Mouse (Mus musculus): ENCODE results near the gene Lrrc26. TPM values are rescaled to one million over a fixed set of nuclear protein-coding genes. Genes with fewer than 3 reads are reported as not detected.
A peak's percentile ranks its signal among the peaks of the same experiment; 100 is the strongest.

Lrrc26 gene
- polyA plus RNA-seq, 1 experiment from 2014 or later: not detected

DNA sequence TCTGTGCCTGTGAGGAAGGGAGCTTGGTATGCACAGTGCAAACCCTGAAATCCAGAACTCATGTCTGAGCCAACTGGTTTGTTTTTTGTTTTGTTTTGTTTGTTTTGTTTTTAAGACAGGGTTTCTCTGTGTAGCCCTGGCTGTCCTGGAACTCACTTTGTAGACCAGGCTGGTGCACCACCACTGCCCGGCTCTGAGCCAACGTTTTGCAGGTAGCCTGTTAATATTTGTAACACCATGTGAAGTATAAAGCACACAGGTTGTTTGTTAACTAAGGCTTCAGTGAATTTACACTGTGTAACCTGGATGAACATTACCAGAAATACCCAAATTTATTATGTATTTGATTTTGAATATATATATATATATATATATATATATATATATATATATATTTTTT, 36.3 kb downstream of the Lrrc26 start:
- no peak overlapping the region for H3K27ac ChIP-seq (ENCODE audit: low read length)
- H3K9me3 ChIP-seq (ENCODE audit: control insufficient read depth, low read length): no peaks in the 10 kb centered on the region
- H3K4me2 ChIP-seq (ENCODE audit: low read length): no peak overlapping the region
- H3K36me3 ChIP-seq (ENCODE audit: control insufficient read depth, insufficient read depth): no peaks in the 10 kb centered on the region
- peaks cover 9% of the 10 kb centered on the region; the same call in 1 of the 2 replicates for H3K27me3 ChIP-seq (replicated peaks; ENCODE audit: control insufficient read depth, insufficient read depth, low read length)
- 79% methylated on average over 2 of the region's 2 CpGs for WGBS
- ATAC-seq: no peak
- H3K9ac ChIP-seq (replicated peaks; ENCODE audit: low read depth, low read length): no peak overlapping the region
- H3K4me1 ChIP-seq (replicated peaks; ENCODE audit: control insufficient read depth, insufficient read depth, low read length): peaks cover under 1% of the 10 kb centered on the region; the same call in 1 of the 2 replicates
- H3K4me3 ChIP-seq (replicated peaks; ENCODE audit: low read length): no peak overlapping the region

DNA sequence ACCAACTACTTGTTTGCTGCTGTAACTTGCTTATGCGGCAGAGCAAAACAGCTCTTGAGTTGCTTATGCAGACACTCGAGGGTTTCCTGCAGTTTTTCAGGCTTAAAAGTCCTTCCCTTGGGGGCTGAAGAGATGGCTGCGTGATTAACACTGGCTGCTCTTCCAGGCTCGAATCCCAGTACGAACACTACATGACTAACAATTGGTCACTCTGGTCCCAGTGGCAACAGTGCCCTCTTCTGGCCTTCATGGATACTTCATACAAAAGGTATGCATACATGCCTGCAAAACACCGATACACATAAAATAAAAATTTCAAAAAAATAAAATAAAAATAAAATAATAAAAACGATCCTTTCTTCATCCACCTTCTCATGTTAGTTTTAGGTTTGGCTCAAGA, 38.7 kb downstream of the Lrrc26 start:
- Histone ChIP-seq H3K4me2 (ENCODE audit: low read length) (no peak overlapping the region), H3K9me3 (ENCODE audit: control insufficient read depth, low read length) (no peaks in the 10 kb centered on the region), H3K27me3 (replicated peaks; ENCODE audit: control insufficient read depth, insufficient read depth, low read length) (0 out of 2 replicates have a peak, but pooled peaks cover 2% of the 10 kb centered on the region), H3K27ac (ENCODE audit: low read length) (no peak overlapping the region), H3K36me3 (ENCODE audit: control insufficient read depth, insufficient read depth) (no peaks in the 10 kb centered on the region), H3K4me1 (replicated peaks; ENCODE audit: control insufficient read depth, insufficient read depth, low read length) (peaks cover 13% of the 10 kb centered on the region), H3K9ac (replicated peaks; ENCODE audit: low read depth, low read length) (no peak overlapping the region), H3K4me3 (replicated peaks; ENCODE audit: low read length) (no peak overlapping the region)
- ATAC-seq: no peak
- 33% methylated on average over 7 of the region's 7 CpGs for WGBS

DNA sequence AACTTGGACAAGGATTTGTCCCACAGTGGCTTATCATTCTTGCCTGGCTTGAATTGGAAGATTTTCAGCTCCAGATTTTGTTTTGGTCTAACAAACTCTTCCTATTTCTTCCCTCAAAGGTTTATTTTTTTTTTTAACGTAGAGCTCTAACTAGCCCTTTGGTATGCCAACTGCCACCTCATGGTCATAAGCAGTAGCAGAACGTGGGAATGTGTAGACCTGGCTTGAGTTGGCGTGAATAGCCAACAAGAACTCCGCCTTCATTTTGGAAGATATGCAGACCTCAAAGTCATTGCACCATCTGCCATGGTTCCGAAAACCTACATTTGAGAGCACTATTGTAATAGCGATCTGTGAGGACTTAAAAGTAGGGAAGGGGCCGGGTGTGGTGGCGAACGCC, 41.8 kb downstream of the Lrrc26 start:
- no peak for ATAC-seq
- 58% methylated on average over 9 of the region's 9 CpGs for WGBS
- H3K27me3 ChIP-seq (replicated peaks; ENCODE audit: control insufficient read depth, insufficient read depth, low read length): no peaks in the 10 kb centered on the region
- peaks cover 21% of the 10 kb centered on the region for H3K4me1 ChIP-seq (replicated peaks; ENCODE audit: control insufficient read depth, insufficient read depth, low read length)
- no peak overlapping the region for H3K27ac ChIP-seq (ENCODE audit: low read length)
- H3K4me3 ChIP-seq (replicated peaks; ENCODE audit: low read length): peak overlapping the region; percentile 81
- H3K9me3 ChIP-seq (ENCODE audit: control insufficient read depth, low read length): no peaks in the 10 kb centered on the region
- H3K4me2 ChIP-seq (ENCODE audit: low read length): peak overlapping the region; percentile 76
- H3K36me3 ChIP-seq (ENCODE audit: control insufficient read depth, insufficient read depth): peaks cover 9% of the 10 kb centered on the region; the same call in 1 of the 2 replicates
- peak overlapping the region; percentile 90; the same call in 1 of the 2 replicates for H3K9ac ChIP-seq (replicated peaks; ENCODE audit: low read depth, low read length)

DNA sequence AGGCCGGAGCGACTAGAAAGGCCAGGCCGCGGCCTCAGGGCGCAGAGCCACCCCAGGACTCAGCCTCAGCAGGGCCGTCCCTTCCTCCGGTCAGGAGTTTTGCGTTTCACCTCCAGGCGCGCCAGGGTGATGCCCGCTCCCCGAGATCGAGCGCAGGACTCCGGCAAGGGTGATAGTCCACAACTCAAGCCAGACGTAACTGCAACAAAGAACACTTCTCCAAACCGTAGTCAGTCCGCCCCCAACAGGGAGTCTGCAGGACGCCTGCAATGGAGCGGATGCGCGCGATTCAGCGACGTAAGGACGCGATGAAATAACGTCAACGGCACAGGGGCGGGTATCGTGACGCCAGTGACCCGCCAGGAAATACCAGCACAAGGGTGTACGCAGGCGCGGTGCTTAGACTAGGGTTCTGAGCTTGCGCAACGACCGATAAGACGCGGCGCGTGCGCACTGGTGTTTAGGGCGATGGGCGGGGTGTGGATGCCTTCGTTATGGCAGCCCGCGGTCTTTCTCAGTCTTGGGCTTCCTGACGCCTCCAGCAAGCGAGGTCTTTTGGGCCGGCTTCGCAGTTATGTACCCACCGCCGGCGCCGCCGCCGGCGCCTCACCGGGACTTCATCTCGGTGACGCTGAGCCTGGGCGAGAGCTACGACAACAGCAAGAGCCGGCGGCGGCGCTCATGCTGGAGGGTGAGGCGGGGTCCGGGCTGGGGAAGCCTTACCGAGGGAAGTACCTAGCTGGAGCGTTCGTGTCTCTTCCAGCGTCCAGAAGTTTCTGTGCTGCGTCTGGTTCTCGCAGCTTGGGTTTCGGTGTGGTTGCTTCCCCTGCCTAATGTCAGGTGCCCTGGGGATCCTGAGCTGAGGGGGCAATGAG, 42.8 kb downstream of the Lrrc26 start, which contains the start of gene Man1b1:
Man1b1 (plus strand) TSS at position 53 of the 875 bp plus-strand sequence.
- under 1% methylated on average over 78 of the region's 78 CpGs for WGBS

DNA sequence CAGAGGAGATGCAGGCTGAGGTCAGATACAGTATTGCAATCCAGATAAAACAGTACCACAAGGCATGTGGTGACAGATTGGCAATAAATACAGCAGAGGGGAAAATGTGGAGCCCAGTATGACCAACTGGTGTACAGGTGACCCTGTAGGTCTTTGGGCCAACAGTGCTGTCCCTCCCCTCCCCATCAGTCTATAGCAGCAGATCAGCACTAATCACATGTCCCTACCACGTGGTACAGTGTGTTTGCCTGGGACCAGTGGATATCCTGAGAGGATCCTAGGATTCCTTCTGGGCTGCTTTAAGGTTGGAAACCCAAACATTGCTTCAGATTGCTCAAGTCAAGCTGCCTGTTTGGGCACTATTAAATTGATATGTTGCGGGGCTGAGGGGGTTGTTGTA, 43.9 kb downstream of the Lrrc26 start:
- no peak for ATAC-seq
- peak overlapping the region; percentile 81 for H3K4me3 ChIP-seq (replicated peaks; ENCODE audit: low read length)
- no peak overlapping the region for H3K27ac ChIP-seq (ENCODE audit: low read length)
- 83% methylated on average over 2 of the region's 2 CpGs for WGBS
- H3K9me3 ChIP-seq (ENCODE audit: control insufficient read depth, low read length): no peaks in the 10 kb centered on the region
- no peak overlapping the region; the same call in 1 of the 2 replicates for H3K9ac ChIP-seq (replicated peaks; ENCODE audit: low read depth, low read length)
- H3K4me2 ChIP-seq (ENCODE audit: low read length): peak overlapping the region; percentile 94
- H3K36me3 ChIP-seq (ENCODE audit: control insufficient read depth, insufficient read depth): peaks cover 23% of the 10 kb centered on the region
- peaks cover 21% of the 10 kb centered on the region for H3K4me1 ChIP-seq (replicated peaks; ENCODE audit: control insufficient read depth, insufficient read depth, low read length)
- no peaks in the 10 kb centered on the region for H3K27me3 ChIP-seq (replicated peaks; ENCODE audit: control insufficient read depth, insufficient read depth, low read length)

More for the DNA sequence above, 42.8 kb downstream of the Lrrc26 start, which contains the start of gene Man1b1:
- no peaks in the 10 kb centered on the region for H3K27me3 ChIP-seq (replicated peaks; ENCODE audit: control insufficient read depth, insufficient read depth, low read length)
- no peaks in the 10 kb centered on the region for H3K9me3 ChIP-seq (ENCODE audit: control insufficient read depth, low read length)
- peak within 1 kb of the TSS; percentile 91 for H3K27ac ChIP-seq (ENCODE audit: low read length)
- peaks cover 21% of the 10 kb centered on the region for H3K4me1 ChIP-seq (replicated peaks; ENCODE audit: control insufficient read depth, insufficient read depth, low read length)
- H3K36me3 ChIP-seq (ENCODE audit: control insufficient read depth, insufficient read depth): peaks cover 14% of the 10 kb centered on the region
- H3K9ac ChIP-seq (replicated peaks; ENCODE audit: low read depth, low read length): peak within 1 kb of the TSS; percentile 90
- peak within 1 kb of the TSS; percentile 94 for H3K4me2 ChIP-seq (ENCODE audit: low read length)
- ATAC-seq: peak; percentile 99
- H3K4me3 ChIP-seq (replicated peaks; ENCODE audit: low read length): peak within 1 kb of the TSS; percentile 81

GRCm38 (mm10) chr2:25338303-25338702, 48.6 kb downstream of the Lrrc26 start:
- no peak for ATAC-seq
- Histone ChIP-seq H3K9me3 (ENCODE audit: control insufficient read depth, low read length) (no peaks in the 10 kb centered on the region), H3K4me1 (replicated peaks; ENCODE audit: control insufficient read depth, insufficient read depth, low read length) (peaks cover 10% of the 10 kb centered on the region), H3K27me3 (replicated peaks; ENCODE audit: control insufficient read depth, insufficient read depth, low read length) (no peaks in the 10 kb centered on the region), H3K4me2 (ENCODE audit: low read length) (no peak overlapping the region), H3K27ac (ENCODE audit: low read length) (no peak overlapping the region), H3K9ac (replicated peaks; ENCODE audit: low read depth, low read length) (no peak overlapping the region), H3K4me3 (replicated peaks; ENCODE audit: low read length) (no peak overlapping the region), H3K36me3 (ENCODE audit: control insufficient read depth, insufficient read depth) (peaks cover 41% of the 10 kb centered on the region)
- 93% methylated on average over 6 of the region's 6 CpGs for WGBS

Other genes starting within 250 kb of the Lrrc26 start
- 186 and 223 TPM in 2 replicates for gene Nsmf, start 235.6 kb upstream of the Lrrc26 start, polyA plus RNA-seq (2015; fragmentation: Nextera tagmentation; extraction: Ambion mirVana)
- gene Entpd8, start 209.6 kb upstream of the Lrrc26 start, polyA plus RNA-seq (2015; fragmentation: Nextera tagmentation; extraction: Ambion mirVana): not detected in 2 replicates
- not detected in 2 replicates for gene Noxa1, start 194.8 kb upstream of the Lrrc26 start, polyA plus RNA-seq (2015; fragmentation: Nextera tagmentation; extraction: Ambion mirVana)
- 15.8 and 22.0 TPM in 2 replicates for gene Nrarp, start 109.2 kb upstream of the Lrrc26 start, polyA plus RNA-seq (2015; fragmentation: Nextera tagmentation; extraction: Ambion mirVana)
- 0.85 and 1.6 TPM in 2 replicates for gene Tor4a, start 93.0 kb upstream of the Lrrc26 start, polyA plus RNA-seq (2015; fragmentation: Nextera tagmentation; extraction: Ambion mirVana)
- 91.7 and 101 TPM in 2 replicates for gene Nelfb, start 78.4 kb upstream of the Lrrc26 start, polyA plus RNA-seq (2015; fragmentation: Nextera tagmentation; extraction: Ambion mirVana)
- not detected in 2 replicates for gene Stpg3, start 75.3 kb upstream of the Lrrc26 start, polyA plus RNA-seq (2015; fragmentation: Nextera tagmentation; extraction: Ambion mirVana)
- gene Fam166a, start 71.2 kb upstream of the Lrrc26 start, polyA plus RNA-seq (2015; fragmentation: Nextera tagmentation; extraction: Ambion mirVana): not detected in 2 replicates
- gene Tubb4b, start 65.2 kb upstream of the Lrrc26 start, polyA plus RNA-seq (2015; fragmentation: Nextera tagmentation; extraction: Ambion mirVana): 394 TPM in 2 replicates
- gene Slc34a3, start 55.6 kb upstream of the Lrrc26 start, polyA plus RNA-seq (2015; fragmentation: Nextera tagmentation; extraction: Ambion mirVana): not detected in 2 replicates
- gene Rnf224, start 53.1 kb upstream of the Lrrc26 start, polyA plus RNA-seq (2015; fragmentation: Nextera tagmentation; extraction: Ambion mirVana): not detected in 2 replicates
- 91.6 and 106 TPM in 2 replicates for gene Rnf208, start 47.7 kb upstream of the Lrrc26 start, polyA plus RNA-seq (2015; fragmentation: Nextera tagmentation; extraction: Ambion mirVana)
- 0.33 TPM in 1 of 2 replicates, not detected in the other for gene Cysrt1, start 47.5 kb upstream of the Lrrc26 start, polyA plus RNA-seq (2015; fragmentation: Nextera tagmentation; extraction: Ambion mirVana)
- gene AL732309.1, start 43.1 kb upstream of the Lrrc26 start, polyA plus RNA-seq (2015; fragmentation: Nextera tagmentation; extraction: Ambion mirVana): 5.8 and 9.0 TPM in 2 replicates
- 16.0 and 16.2 TPM in 2 replicates for gene Tmem203, start 34.5 kb upstream of the Lrrc26 start, polyA plus RNA-seq (2015; fragmentation: Nextera tagmentation; extraction: Ambion mirVana)
- gene Tprn, start 27.3 kb upstream of the Lrrc26 start, polyA plus RNA-seq (2015; fragmentation: Nextera tagmentation; extraction: Ambion mirVana): 14.8 and 16.4 TPM in 2 replicates
- gene Ssna1, start 17.5 kb upstream of the Lrrc26 start, polyA plus RNA-seq (2015; fragmentation: Nextera tagmentation; extraction: Ambion mirVana): 199 and 204 TPM in 2 replicates
- 150 and 159 TPM in 2 replicates for gene Anapc2, start 17.4 kb upstream of the Lrrc26 start, polyA plus RNA-seq (2015; fragmentation: Nextera tagmentation; extraction: Ambion mirVana)
- not detected in 2 replicates for gene Tmem210, start 1.8 kb upstream of the Lrrc26 start, polyA plus RNA-seq (2015; fragmentation: Nextera tagmentation; extraction: Ambion mirVana)
- gene Grin1, start 29.3 kb downstream of the Lrrc26 start, polyA plus RNA-seq (2015; fragmentation: Nextera tagmentation; extraction: Ambion mirVana): 19.0 and 29.4 TPM in 2 replicates
- 50.6 and 54.6 TPM in 2 replicates for gene Man1b1, start 42.4 kb downstream of the Lrrc26 start, polyA plus RNA-seq (2015; fragmentation: Nextera tagmentation; extraction: Ambion mirVana)
- 21.5 and 26.9 TPM in 2 replicates for gene Dpp7, start 66.4 kb downstream of the Lrrc26 start, polyA plus RNA-seq (2015; fragmentation: Nextera tagmentation; extraction: Ambion mirVana)
- gene Uap1l1, start 75.8 kb downstream of the Lrrc26 start, polyA plus RNA-seq (2015; fragmentation: Nextera tagmentation; extraction: Ambion mirVana): 3.3 and 7.5 TPM in 2 replicates
- 23.8 and 29.9 TPM in 2 replicates for gene Sapcd2, start 82.4 kb downstream of the Lrrc26 start, polyA plus RNA-seq (2015; fragmentation: Nextera tagmentation; extraction: Ambion mirVana)
- gene Entpd2, start 106.0 kb downstream of the Lrrc26 start, polyA plus RNA-seq (2015; fragmentation: Nextera tagmentation; extraction: Ambion mirVana): 5.2 and 6.2 TPM in 2 replicates
- 384 and 515 TPM in 2 replicates for gene Npdc1, start 109.4 kb downstream of the Lrrc26 start, polyA plus RNA-seq (2015; fragmentation: Nextera tagmentation; extraction: Ambion mirVana)
- gene Fut7, start 133.4 kb downstream of the Lrrc26 start, polyA plus RNA-seq (2015; fragmentation: Nextera tagmentation; extraction: Ambion mirVana): 0.31 TPM in 1 of 2 replicates, not detected in the other
- 12.2 and 14.9 TPM in 2 replicates for gene Abca2, start 138.8 kb downstream of the Lrrc26 start, polyA plus RNA-seq (2015; fragmentation: Nextera tagmentation; extraction: Ambion mirVana)
- 2.4 and 4.6 TPM in 2 replicates for gene Clic3, start 166.9 kb downstream of the Lrrc26 start, polyA plus RNA-seq (2015; fragmentation: Nextera tagmentation; extraction: Ambion mirVana)
- gene Paxx, start 171.2 kb downstream of the Lrrc26 start, polyA plus RNA-seq (2015; fragmentation: Nextera tagmentation; extraction: Ambion mirVana): 89.2 and 108 TPM in 2 replicates
- gene Ptgds, start 180.1 kb downstream of the Lrrc26 start, polyA plus RNA-seq (2015; fragmentation: Nextera tagmentation; extraction: Ambion mirVana): 212 and 217 TPM in 2 replicates
- not detected in 2 replicates for gene Lcn12, start 204.0 kb downstream of the Lrrc26 start, polyA plus RNA-seq (2015; fragmentation: Nextera tagmentation; extraction: Ambion mirVana)
- 133 and 156 TPM in 2 replicates for gene Fbxw5, start 210.8 kb downstream of the Lrrc26 start, polyA plus RNA-seq (2015; fragmentation: Nextera tagmentation; extraction: Ambion mirVana)
- 4.4 and 4.5 TPM in 2 replicates for gene C8g, start 211.8 kb downstream of the Lrrc26 start, polyA plus RNA-seq (2015; fragmentation: Nextera tagmentation; extraction: Ambion mirVana)